Mouse (Mus musculus) cortical plate, adult 2 months (tissue): ENCODE data around the gene S100b.

ENCODE experiments used
- CTCF ChIP-seq: fragments of 200-500 bp; IDR thresholded peaks from 2 replicates; pipeline ENCODE4 v1.5.1; 2011; ENCODE audit warnings: mild to moderate bottlenecking, control low read depth, low read length; ENCODE audit not compliant: insufficient read depth; ENCODE audit errors: extremely low read depth
- POLR2A ChIP-seq: fragments of 200-500 bp; IDR thresholded peaks from 2 replicates; pipeline ENCODE4 v1.6.1; 2011; ENCODE audit warnings: mild to moderate bottlenecking, low read length, control low read depth; ENCODE audit not compliant: insufficient read depth; ENCODE audit errors: extremely low read depth

GRCm38 (mm10) chr10:76250870-76251269 lies 2.8 kb upstream of the S100b start:
- TF ChIP-seq CTCF (no peak), POLR2A (no peak)
